Mouse (Mus musculus) midbrain, embryonic 10.5 days (tissue): Measurements from ENCODE around the gene Tnrc18. TPM values are rescaled to one million over a fixed set of nuclear protein-coding genes. Genes with fewer than 3 reads are reported as not detected.

Experiments used
- DNase-seq: peaks from one replicate; pipeline ENCODE4 v3.0.0-alpha.2; 2017; ENCODE audit warnings: low spot score
- H3K27ac ChIP-seq: fragments of 300-500 bp; sonication (generic); replicated peaks from 2 replicates; pipeline ENCODE4 v1.5.1; 2016; ENCODE audit warnings: mild to moderate bottlenecking
- H3K27me3 ChIP-seq: fragments of 300-500 bp; sonication (generic); 2 replicates; pipeline ENCODE4 v1.6.1; 2016; ENCODE audit warnings: low read depth, mild to moderate bottlenecking; ENCODE audit not compliant: poor library complexity, severe bottlenecking
- H3K36me3 ChIP-seq: fragments of 300-500 bp; sonication (generic); 2 replicates; pipeline ENCODE4 v1.6.1; 2016; ENCODE audit warnings: mild to moderate bottlenecking, moderate library complexity
- H3K4me1 ChIP-seq: fragments of 300-500 bp; sonication (generic); 2 replicates; pipeline ENCODE4 v1.6.1; 2016
- H3K4me3 ChIP-seq: fragments of 300-500 bp; sonication (generic); 2 replicates; pipeline ENCODE4 v1.5.1; 2016; ENCODE audit warnings: mild to moderate bottlenecking, moderate library complexity
- H3K9me3 ChIP-seq: fragments of 300-500 bp; sonication (generic); replicated peaks from 2 replicates; pipeline ENCODE4 v1.6.1; 2016; ENCODE audit warnings: mild to moderate bottlenecking
- WGBS: fragments of 180-500 bp; shearing (Covaris S2); methylation state at CpG from one replicate; pipeline ENCODE4 v1.1.7; 2016; 5-methylcytosine and 5-hydroxymethylcytosine counted together
- polyA plus RNA-seq: library from polyadenylated mRNA; unstranded; fragments of >200 nt; fragmentation: Nextera tagmentation; extraction: Ambion mirVana; gene quantifications from 2 replicates; pipeline ENCODE4 v1.2.1, GENCODE M21; 2016

Gene Tnrc18
- polyA plus RNA-seq, 1 experiment from 2014 or later, result 18.7 TPM

DNA sequence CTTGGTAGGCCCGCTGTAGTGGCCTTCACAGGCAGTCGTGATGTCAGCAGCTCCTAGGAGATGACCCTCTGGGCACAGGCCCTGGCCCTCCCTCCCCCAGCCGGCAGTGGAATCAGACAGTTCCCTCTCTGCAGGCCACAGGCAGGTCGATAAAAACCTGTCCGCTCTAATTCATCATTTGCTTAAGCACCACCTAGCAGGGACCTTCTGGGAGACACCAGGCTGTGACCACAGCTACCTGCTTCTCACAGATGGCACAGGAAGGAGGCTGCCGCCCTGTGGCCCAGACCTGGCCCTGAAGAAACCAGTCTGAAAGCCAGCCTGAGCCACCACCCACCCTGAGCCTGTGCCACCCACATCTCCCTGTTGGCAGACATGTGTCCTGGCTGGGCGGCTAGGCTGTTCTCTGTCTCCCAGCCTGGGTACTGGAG, 139.3 kb downstream of the Tnrc18 start:
- WGBS, result 69% methylated on average over 7 of the region's 7 CpGs
- H3K27me3 ChIP-seq, result no peaks in the 10 kb centered on the region

More for the DNA sequence above, 139.3 kb downstream of the Tnrc18 start:
- H3K27ac ChIP-seq, result peak overlapping the region; percentile 47; the same call in 1 of the 2 replicates
- H3K4me1 ChIP-seq, result peaks cover 13% of the 10 kb centered on the region
- H3K9me3 ChIP-seq, result peaks cover 6% of the 10 kb centered on the region
- H3K36me3 ChIP-seq, result no peaks in the 10 kb centered on the region
- no peak for DNase-seq
- no peak overlapping the region for H3K4me3 ChIP-seq

Other genes starting within 250 kb of the Tnrc18 start
- 4.8 and 7.3 TPM in 2 replicates for gene Mmd2, start 208.9 kb downstream of the Tnrc18 start, polyA plus RNA-seq
- gene Wipi2, start 190.0 kb downstream of the Tnrc18 start, polyA plus RNA-seq, result 56.2 and 60.9 TPM in 2 replicates
- 22.8 and 32.6 TPM in 2 replicates for gene Slc29a4, start 125.2 kb downstream of the Tnrc18 start, polyA plus RNA-seq
- 23.4 and 24.6 TPM in 2 replicates for gene Fbxl18, start 77.8 kb upstream of the Tnrc18 start, polyA plus RNA-seq
- 12,690 and 13,877 TPM in 2 replicates for gene Actb, start 89.1 kb upstream of the Tnrc18 start, polyA plus RNA-seq
- 675 and 709 TPM in 2 replicates for gene Fscn1, start 142.7 kb upstream of the Tnrc18 start, polyA plus RNA-seq